Mouse (Mus musculus) liver, embryonic 11.5 days (tissue): ENCODE measurements around the gene Olfr618. TPM values are rescaled to one million over a fixed set of nuclear protein-coding genes. Genes with fewer than 3 reads are reported as not detected.
"Not testable (repeated sequence)": the region's sequence is repeated elsewhere in the genome, so short reads cannot be mapped to it uniquely, and the experiment has no call there.

Source experiments
- ATAC-seq: fragments of 200-750 bp; cut with Nextera tagmentation; replicated peaks from 2 replicates; pipeline ENCODE4 v1.8.0; 2017; ENCODE audit warnings: moderate number of reproducible peaks, mild to moderate bottlenecking, moderate TSS enrichment, moderate library complexity; ENCODE audit not compliant: low FRiP score
- DNase-seq: peaks from one replicate; pipeline ENCODE4 v3.0.0-alpha.2; 2017; ENCODE audit warnings: low spot score
- H3K27ac ChIP-seq: fragments of 300-500 bp; sonication (generic); 2 replicates; pipeline ENCODE4 v1.5.1; 2014; ENCODE audit warnings: mild to moderate bottlenecking, low read depth, low read length, control low read depth
- H3K27me3 ChIP-seq: fragments of 300-500 bp; sonication (generic); replicated peaks from 2 replicates; pipeline ENCODE4 v1.6.1; 2014; ENCODE audit warnings: low read length, mixed read lengths; ENCODE audit not compliant: control insufficient read depth, insufficient read depth
- H3K36me3 ChIP-seq: fragments of 300-500 bp; sonication (generic); 2 replicates; pipeline ENCODE4 v1.6.1; 2014; ENCODE audit warnings: mild to moderate bottlenecking, low read length, moderate library complexity, mixed read lengths; ENCODE audit not compliant: control insufficient read depth, insufficient read depth
- H3K4me1 ChIP-seq: fragments of 300-500 bp; sonication (generic); replicated peaks from 2 replicates; pipeline ENCODE4 v1.6.1; 2014; ENCODE audit warnings: low read length, mixed read lengths; ENCODE audit not compliant: control insufficient read depth, insufficient read depth
- H3K4me2 ChIP-seq: fragments of 300-500 bp; sonication (generic); 2 replicates; pipeline ENCODE4 v1.6.1; 2014; ENCODE audit warnings: mild to moderate bottlenecking, control low read depth, moderate library complexity
- H3K4me3 ChIP-seq: fragments of 300-500 bp; sonication (generic); 2 replicates; pipeline ENCODE4 v1.5.1; 2014; ENCODE audit warnings: low read depth, low read length, control low read depth
- H3K9ac ChIP-seq: fragments of 300-500 bp; sonication (generic); 2 replicates; pipeline ENCODE4 v1.6.1; 2014; ENCODE audit warnings: low read depth, low read length, control low read depth
- H3K9me3 ChIP-seq: fragments of 300-500 bp; sonication (generic); 2 replicates; pipeline ENCODE4 v1.6.1; 2016; ENCODE audit warnings: low read length, inconsistent platforms, mixed read lengths; ENCODE audit not compliant: control insufficient read depth
- WGBS: fragments of 180-500 bp; shearing (Covaris S2); extraction: QIAGEN DNeasy Blood & Tissue Kit; methylation state at CpG from one replicate; pipeline ENCODE4 v1.1.7; 2014; 5-methylcytosine and 5-hydroxymethylcytosine counted together
- polyA plus RNA-seq: library from polyadenylated mRNA; unstranded; fragments of >200 nt; fragmentation: Nextera tagmentation; extraction: Ambion mirVana; gene quantifications from 2 replicates; pipeline ENCODE4 v1.2.1, GENCODE M21; 2014

The Olfr618 gene
- polyA plus RNA-seq, result not detected in 2 replicates

DNA sequence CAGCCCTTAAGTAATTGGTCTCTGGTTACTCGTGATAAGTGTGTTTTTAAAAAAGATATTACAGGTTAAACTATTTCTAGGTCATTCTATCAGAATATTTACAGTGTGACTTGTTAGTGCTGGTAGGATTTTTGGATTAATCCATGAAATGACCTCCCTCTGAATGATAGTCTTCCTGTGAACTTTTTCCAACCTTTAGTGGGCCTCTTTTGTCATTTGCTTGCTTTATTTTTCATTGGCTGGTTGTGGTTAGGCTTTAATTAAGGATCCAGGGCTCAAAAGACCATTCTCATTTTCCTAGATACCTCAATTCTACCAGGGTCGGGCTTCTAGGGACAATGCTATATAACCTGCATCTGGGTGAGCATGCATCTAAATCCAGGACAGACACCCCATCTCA is at the start of gene Olfr618:
Gene Olfr618 (plus strand): TSS at position 301 of the 400 bp plus-strand sequence.
- DNase-seq (no peak), ATAC-seq (no peak)
- no peaks in the 10 kb centered on the region for H3K9me3 ChIP-seq
- no peaks in the 10 kb centered on the region for H3K36me3 ChIP-seq
- 60% methylated on average over 2 of the region's 2 CpGs for WGBS
- no peak within 1 kb of the TSS for H3K9ac ChIP-seq
- H3K27ac ChIP-seq, result no peak within 1 kb of the TSS
- H3K4me2 ChIP-seq, result no peak within 1 kb of the TSS
- H3K27me3 ChIP-seq, result no peaks in the 10 kb centered on the region
- no peaks in the 10 kb centered on the region for H3K4me1 ChIP-seq
- H3K4me3 ChIP-seq, result no peak within 1 kb of the TSS

DNA sequence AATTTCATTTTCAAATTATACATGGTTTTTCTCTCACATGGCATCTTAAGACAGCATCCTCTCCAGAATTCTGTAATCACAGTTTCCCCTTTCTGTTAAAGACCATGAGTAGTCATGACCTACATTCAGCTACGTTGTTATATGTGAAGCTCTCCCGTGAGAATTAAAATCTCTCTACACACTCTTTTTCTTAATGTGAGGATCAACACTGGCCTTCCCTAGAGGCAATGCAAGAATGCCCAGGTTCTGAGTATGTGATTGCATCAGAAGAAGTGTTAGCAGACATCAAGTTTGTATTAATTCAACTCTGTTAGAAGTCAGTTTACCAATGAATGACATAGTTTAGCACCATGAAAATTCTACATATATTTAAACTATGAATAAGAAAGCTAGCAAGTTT is 47.3 kb upstream of the Olfr618 start, which contains the start of gene Olfr612:
Gene Olfr612 (minus strand): TSS at position 101 of the 400 bp plus-strand sequence.
- not testable (repeated sequence) for H3K36me3 ChIP-seq, H3K27me3 ChIP-seq, H3K4me2 ChIP-seq, H3K9me3 ChIP-seq, DNase-seq, H3K4me3 ChIP-seq, ATAC-seq, H3K4me1 ChIP-seq, H3K9ac ChIP-seq, H3K27ac ChIP-seq
- WGBS, result 75% methylated on average over 2 of the region's 2 CpGs

GRCm38 (mm10) chr7:103547774-103548173 is 42.1 kb upstream of the Olfr618 start, which contains the start of gene Olfr613:
Olfr613 (plus strand) TSS chr7:103548074.
- Histone ChIP-seq H3K4me3 (no peak within 1 kb of the TSS), H3K9ac (no peak within 1 kb of the TSS), H3K27me3 (no peaks in the 10 kb centered on the region), H3K4me2 (no peak within 1 kb of the TSS), H3K27ac (no peak within 1 kb of the TSS), H3K4me1 (no peaks in the 10 kb centered on the region), H3K36me3 (no peaks in the 10 kb centered on the region), H3K9me3 (no peaks in the 10 kb centered on the region)
- 69% methylated on average over 2 of the region's 2 CpGs for WGBS
- ATAC-seq (no peak), DNase-seq (no peak)

DNA sequence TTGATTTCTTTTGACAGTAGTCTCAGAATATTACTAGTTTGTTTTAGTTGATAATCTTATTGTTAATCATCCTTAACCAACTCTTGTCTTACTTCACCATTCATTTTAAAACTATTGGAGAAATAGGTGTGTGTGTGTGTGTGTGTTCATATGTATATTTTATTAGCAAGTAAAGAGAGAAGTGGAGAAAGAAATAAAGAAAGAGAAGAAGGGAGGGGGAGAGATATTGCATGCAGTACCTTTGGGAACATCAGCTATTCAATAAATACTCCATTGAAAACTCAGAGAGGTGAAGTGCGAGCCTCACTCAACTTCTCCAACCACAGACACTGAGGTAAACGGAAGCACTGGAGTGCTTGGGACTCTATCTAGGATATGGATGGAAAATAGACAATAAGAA is 34.1 kb upstream of the Olfr618 start, which contains the start of gene Olfr615:
Gene Olfr615 (plus strand): TSS at position 301 of the 400 bp plus-strand sequence.
- no peak within 1 kb of the TSS for H3K4me3 ChIP-seq
- ATAC-seq, result no peak
- WGBS, result 56% methylated on average over 2 of the region's 2 CpGs

DNA sequence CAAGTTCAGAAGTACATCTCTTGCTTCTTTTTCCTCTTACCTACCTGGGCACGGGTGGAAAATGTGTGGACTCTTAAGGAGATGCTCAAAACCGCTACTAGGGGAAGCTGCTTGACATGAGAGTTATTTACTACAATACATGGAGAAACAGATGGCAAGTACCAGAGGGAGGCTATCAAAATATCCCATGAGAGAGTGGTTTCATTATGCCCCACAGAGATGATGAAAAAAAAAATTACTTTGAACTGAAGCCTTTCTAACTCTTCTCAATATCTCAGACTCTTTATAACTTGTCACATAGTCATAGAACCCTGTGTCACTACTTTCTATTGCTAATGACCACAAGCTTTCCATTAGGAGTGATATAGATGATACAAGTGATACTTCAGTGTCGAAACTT is 20.9 kb upstream of the Olfr618 start, which contains the start of gene Olfr616:
Gene Olfr616 (minus strand): TSS at position 101 of the 400 bp plus-strand sequence.
- DNase-seq, result no peak
- Histone ChIP-seq H3K27me3 (no peaks in the 10 kb centered on the region), H3K27ac (no peak within 1 kb of the TSS), H3K9ac (no peak within 1 kb of the TSS), H3K4me3 (no peak within 1 kb of the TSS), H3K4me2 (no peak within 1 kb of the TSS), H3K36me3 (no peaks in the 10 kb centered on the region), H3K4me1 (no peaks in the 10 kb centered on the region), H3K9me3 (no peaks in the 10 kb centered on the region)
- 72% methylated on average over 3 of the region's 3 CpGs for WGBS
- no peak for ATAC-seq

More for the DNA sequence above, 34.1 kb upstream of the Olfr618 start, which contains the start of gene Olfr615:
- Histone ChIP-seq H3K36me3 (no peaks in the 10 kb centered on the region), H3K9me3 (no peaks in the 10 kb centered on the region), H3K4me2 (no peak within 1 kb of the TSS), H3K27me3 (no peaks in the 10 kb centered on the region), H3K27ac (no peak within 1 kb of the TSS), H3K4me1 (no peaks in the 10 kb centered on the region), H3K9ac (no peak within 1 kb of the TSS)
- DNase-seq, result no peak

- 76% methylated on average over 1 of the region's 1 CpGs for WGBS
- ATAC-seq, result no peak
Measured at GRCm38 (mm10) chr7:103572761-103573160, 17.1 kb upstream of the Olfr618 start, which contains the start of gene Olfr617. Olfr617 (plus strand) TSS chr7:103573061.

GRCm38 (mm10) chr7:103600275-103600674 is 10.4 kb downstream of the Olfr618 start, which contains the start of gene Olfr619:
Olfr619 (plus strand) TSS chr7:103600575.
- no peak for ATAC-seq
- no peak within 1 kb of the TSS for H3K9ac ChIP-seq
- H3K4me2 ChIP-seq, result no peak within 1 kb of the TSS
- no peaks in the 10 kb centered on the region for H3K4me1 ChIP-seq
- H3K9me3 ChIP-seq, result no peaks in the 10 kb centered on the region
- no peak within 1 kb of the TSS for H3K4me3 ChIP-seq
- H3K27me3 ChIP-seq, result no peaks in the 10 kb centered on the region
- no peak for DNase-seq
- no peaks in the 10 kb centered on the region for H3K36me3 ChIP-seq
- H3K27ac ChIP-seq, result no peak within 1 kb of the TSS

More at GRCm38 (mm10) chr7:103572761-103573160, 17.1 kb upstream of the Olfr618 start, which contains the start of gene Olfr617:
- Histone ChIP-seq H3K9ac (no peak within 1 kb of the TSS), H3K36me3 (no peaks in the 10 kb centered on the region), H3K27ac (no peak within 1 kb of the TSS), H3K4me3 (no peak within 1 kb of the TSS), H3K27me3 (no peaks in the 10 kb centered on the region), H3K9me3 (no peaks in the 10 kb centered on the region), H3K4me1 (no peaks in the 10 kb centered on the region), H3K4me2 (no peak within 1 kb of the TSS)
- no peak for DNase-seq

DNA sequence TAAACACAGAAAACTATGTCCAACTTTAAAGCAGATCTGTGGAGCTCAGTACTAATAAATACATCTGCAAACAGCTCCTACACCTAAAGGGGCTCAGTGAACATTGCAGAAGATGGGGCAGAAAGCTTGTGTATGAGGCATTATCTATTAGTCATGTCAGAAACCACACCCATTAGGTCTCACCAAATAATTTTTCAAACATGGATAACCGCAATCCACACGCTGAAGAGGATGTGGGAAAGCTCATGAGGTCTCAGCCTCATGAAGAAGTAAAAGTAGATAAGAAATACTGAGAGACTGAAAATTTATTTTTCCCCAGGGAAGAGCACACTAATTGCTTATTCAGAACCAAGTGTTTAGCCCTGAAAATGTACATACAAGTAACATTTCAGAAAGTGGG is 17.5 kb downstream of the Olfr618 start:
- Histone ChIP-seq H3K27me3 (no peaks in the 10 kb centered on the region), H3K36me3 (no peaks in the 10 kb centered on the region), H3K9ac (no peak overlapping the region), H3K4me2 (no peak overlapping the region), H3K27ac (no peak overlapping the region), H3K9me3 (no peaks in the 10 kb centered on the region), H3K4me1 (no peaks in the 10 kb centered on the region), H3K4me3 (no peak overlapping the region)
- WGBS, result 51% methylated on average over 2 of the region's 2 CpGs
- ATAC-seq, result no peak
- no peak for DNase-seq

DNA sequence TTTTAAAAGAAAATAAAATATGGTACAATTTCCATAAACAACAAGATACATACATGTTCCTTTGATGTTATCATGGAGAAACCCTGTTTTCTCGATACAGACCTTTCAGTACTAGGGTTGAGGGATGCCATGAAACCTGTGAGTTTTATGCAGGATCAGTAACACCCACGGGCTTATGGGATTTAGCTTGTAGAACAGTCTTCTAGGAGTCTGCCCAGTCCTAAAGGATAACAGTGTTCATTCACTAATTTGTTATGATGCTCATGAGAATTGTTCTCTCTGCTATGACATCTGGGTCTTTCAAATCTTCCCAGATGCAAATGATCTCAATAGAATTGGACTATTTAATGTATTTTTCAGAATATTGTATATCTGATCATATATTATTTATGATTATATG is 22.5 kb downstream of the Olfr618 start, which contains the start of gene Olfr620:
Gene Olfr620 (minus strand): TSS at position 101 of the 400 bp plus-strand sequence.
- no peaks in the 10 kb centered on the region for H3K9me3 ChIP-seq
- no peaks in the 10 kb centered on the region for H3K4me1 ChIP-seq
- H3K4me2 ChIP-seq, result no peak within 1 kb of the TSS
- H3K27me3 ChIP-seq, result no peaks in the 10 kb centered on the region
- H3K27ac ChIP-seq, result no peak within 1 kb of the TSS
- no peaks in the 10 kb centered on the region for H3K36me3 ChIP-seq
- H3K9ac ChIP-seq, result no peak within 1 kb of the TSS
- 64% methylated on average over 2 of the region's 2 CpGs for WGBS
- DNase-seq (no peak), ATAC-seq (no peak)
- H3K4me3 ChIP-seq, result no peak within 1 kb of the TSS
